Mouse (Mus musculus) MN1 (cell line): Measurements from ENCODE around the gene Tomm6.
A peak's percentile ranks its signal among the peaks of the same experiment; 100 is the strongest.

Source experiments
- DNase-seq: peaks from one replicate; pipeline ENCODE4 v3.0.0-alpha.2; 2016; ENCODE audit warnings: low spot score

Gene Tomm6

GRCm38 (mm10) chr17:47688344-47688607 is at the start of gene Tomm6:
Gene Tomm6 (minus strand): TSS chr17:47688386.
- DNase-seq, result no peak

GRCm38 (mm10) chr17:47737271-47738065 is 49.3 kb upstream of the Tomm6 start:
- DNase-seq, result peak; percentile 90

DNA sequence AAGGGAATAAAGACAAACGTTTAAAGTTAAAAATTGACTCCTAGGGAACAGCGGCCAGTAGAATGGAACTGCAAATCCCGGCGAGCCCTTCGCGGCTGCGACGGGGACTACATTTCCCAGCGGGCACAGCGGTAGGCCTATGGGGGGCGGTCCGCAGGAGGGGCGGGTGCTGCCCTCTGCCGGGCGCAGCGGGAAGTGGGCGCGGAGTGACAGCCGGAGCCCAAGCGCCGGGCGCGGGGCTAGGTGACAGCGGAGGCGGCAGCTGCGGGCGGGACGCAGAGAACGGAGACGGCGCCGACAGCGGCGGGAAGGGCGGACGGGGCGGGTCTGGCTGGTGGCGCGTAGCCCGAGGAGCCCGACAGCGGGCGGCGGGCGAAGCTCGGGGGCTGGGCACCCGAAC is 48.7 kb upstream of the Tomm6 start, which contains the start of gene Tfeb:
Tfeb (plus strand) TSS at position 175 of the 400 bp plus-strand sequence.
- peak; percentile 98 for DNase-seq

- no peak for DNase-seq
These were observed 47.4 kb upstream of the Tomm6 start for GRCm38 (mm10) chr17:47735553-47736100.

GRCm38 (mm10) chr17:47730633-47731575 is 42.7 kb upstream of the Tomm6 start:
- DNase-seq, result no peak

GRCm38 (mm10) chr17:47726566-47726965 is 38.4 kb upstream of the Tomm6 start, which contains the start of gene Pgc:
Gene Pgc (plus strand): TSS chr17:47726842.
- DNase-seq, result no peak

DNA sequence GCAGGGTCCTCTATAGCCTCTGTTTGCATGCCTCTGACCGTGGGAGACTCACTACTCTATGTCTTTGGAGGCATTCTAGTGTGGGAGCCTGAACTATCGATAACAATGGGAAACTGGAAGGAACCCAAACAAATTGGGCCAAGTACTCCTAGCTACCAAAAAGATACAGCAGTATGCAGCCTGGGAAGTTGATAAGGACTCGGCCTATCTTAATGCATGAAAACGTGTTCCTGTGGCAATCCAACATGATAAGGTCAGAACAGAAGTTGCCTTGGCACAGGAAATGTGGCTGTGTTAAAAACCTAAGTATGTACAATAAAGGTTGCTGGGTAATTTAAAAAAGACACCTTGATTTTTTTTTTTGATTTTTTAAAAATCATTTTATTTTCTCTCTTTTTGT is 33.0 kb upstream of the Tomm6 start:
- no peak for DNase-seq

DNA sequence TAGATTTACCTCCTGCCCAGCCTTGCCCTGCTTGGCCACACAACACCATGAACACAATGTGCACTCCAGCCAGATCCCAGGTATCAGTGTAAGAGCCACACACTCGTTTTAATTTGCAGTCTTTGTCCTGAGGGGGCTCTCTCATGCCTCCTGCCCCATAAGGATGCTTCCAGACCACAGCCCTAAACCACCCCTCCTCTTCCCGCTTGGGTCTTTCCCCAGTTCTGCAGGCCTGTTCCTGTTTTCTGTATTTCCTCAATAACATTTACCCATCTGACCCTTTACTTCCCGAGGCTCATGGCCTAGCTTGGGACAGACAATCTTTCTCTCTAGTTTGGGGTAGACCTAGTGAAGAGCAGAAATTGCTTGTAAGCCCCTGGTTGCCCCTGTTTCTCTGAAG is 26.9 kb upstream of the Tomm6 start:
- DNase-seq, result no peak

DNA sequence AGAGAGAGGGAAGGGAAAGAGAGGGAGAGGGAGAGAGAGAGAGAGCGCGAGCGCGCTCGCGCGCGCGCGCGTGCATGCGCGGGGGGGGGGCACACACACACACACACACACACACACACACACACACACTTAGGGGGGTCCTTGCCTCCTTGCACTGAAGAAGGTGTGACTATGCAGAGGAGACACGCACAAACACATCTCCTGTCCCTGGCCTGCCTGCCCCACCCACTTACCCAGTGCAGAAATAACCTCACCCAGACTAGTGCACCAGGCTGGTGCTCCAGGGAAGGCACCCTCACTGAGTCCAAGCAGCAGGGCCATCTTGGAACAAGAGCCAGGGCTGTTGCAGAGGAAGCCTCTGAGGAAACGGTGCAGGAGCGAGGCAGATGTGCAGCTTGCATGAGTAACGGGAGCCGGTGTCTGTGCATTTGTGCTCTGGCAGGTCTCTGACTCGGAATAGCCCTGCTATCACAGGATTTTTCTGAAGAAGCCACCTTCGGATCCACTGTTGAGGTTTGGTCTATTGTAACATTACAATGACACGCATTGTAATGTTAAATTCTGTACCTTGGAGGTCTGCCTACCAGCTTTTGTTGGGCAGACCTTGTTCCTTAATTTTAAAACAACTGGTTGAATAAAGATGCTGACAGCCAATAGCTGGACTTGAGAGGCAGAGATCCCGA is 24.8 kb upstream of the Tomm6 start:
- no peak for DNase-seq

DNA sequence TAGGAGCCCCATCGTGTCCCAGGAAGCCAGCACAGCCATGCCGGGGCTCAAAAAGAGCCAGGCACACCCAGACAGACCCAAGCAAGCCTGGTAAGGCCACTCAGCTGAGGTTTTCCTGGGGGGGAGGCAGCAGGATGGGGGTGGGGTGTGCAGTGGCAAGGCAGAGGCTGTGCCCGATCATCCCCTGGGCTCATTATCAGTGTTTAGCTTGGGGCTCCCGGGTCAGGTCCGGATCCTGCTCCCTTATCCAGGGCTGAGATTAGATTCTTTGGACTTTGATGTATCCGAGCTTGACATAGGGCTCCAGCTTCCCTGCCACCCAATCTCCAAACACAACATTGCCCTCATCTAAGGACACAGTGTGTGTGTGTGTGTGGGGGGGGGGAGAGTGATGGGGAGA is 23.7 kb upstream of the Tomm6 start:
- no peak for DNase-seq

DNA sequence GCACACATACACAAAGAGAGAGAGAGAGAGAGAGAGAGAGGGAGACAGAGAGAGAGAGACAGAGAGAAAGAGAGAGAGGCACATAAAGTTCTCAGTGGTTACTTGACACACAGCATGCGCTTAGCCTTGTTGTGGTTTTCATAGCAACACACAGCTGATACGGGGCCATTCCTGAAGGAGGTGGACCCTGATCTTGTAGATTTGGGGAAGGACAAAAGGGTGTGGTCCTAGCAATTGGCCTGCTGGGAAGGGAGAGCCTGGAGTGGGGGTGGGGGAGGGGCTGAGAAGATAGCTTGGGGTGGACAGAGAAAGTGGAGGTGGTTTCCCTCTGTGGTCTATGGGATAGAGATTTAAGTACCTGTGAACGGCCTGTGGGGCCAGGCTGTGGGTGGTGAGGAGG is 21.9 kb upstream of the Tomm6 start:
- no peak for DNase-seq

- no peak for DNase-seq
These were observed 20.8 kb upstream of the Tomm6 start for GRCm38 (mm10) chr17:47708972-47709371.

GRCm38 (mm10) chr17:47707961-47708360 is 19.8 kb upstream of the Tomm6 start:
- no peak for DNase-seq

DNA sequence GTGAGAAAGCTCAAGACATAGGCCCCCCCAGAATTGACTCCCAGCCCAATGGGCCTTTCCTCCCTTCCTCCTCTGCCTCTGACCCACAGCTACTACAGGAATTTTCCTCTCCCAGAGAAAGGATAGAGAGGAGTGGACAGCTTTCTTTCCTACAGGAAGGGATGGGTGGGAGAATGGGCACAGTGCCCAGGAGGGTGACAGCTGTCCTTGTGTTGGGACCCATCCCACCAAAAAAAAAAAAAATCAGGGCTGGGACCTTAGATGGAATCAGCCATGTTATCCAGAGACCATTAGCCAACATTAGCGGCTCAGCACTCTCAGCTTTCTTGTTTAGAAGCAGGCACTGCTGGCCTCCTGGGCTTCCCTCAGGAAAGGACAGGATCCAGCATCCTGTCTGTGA is 18.0 kb upstream of the Tomm6 start:
- no peak for DNase-seq

GRCm38 (mm10) chr17:47704692-47705091 is 16.5 kb upstream of the Tomm6 start:
- no peak for DNase-seq

- no peak for DNase-seq
These were observed 15.4 kb upstream of the Tomm6 start for GRCm38 (mm10) chr17:47703556-47703955.

DNA sequence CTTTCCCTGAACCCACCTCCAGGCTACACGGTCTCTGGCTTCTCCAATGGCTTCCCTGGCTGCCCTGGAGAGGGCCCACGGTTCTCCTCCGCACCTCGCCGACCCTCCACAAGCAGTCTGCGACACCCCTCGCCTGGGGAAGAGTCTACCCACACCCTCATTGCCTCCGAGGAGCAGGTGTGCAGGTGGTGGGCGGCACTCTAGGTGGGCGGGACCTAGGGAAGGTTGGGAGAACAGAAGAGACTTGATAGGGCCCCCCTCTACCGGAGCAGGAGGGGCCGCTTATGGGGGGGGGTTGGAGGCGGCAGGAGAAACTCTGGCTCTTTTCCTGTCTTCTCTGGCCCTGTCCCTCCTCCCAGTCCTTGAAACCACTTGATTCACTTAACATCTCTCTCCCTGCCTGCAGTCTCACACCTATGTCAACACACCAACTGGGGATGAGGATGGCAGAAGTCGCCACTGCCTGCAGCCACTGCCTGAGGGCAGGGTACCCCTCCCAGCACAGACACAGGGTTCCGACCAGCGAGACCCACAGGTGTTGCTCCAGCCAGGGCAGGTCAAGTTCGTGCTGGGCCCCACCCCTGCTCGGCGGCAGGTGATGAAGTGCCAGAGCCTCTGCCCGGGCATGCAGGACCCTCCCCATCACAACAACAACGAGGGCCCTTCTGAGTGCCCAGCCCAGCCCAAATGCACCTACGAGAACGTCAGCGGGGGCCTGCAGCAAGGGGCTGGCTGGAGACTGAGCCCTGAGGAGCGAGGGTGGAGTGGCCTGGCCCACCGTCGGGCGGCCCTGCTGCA is 14.6 kb upstream of the Tomm6 start:
- DNase-seq, result no peak

DNA sequence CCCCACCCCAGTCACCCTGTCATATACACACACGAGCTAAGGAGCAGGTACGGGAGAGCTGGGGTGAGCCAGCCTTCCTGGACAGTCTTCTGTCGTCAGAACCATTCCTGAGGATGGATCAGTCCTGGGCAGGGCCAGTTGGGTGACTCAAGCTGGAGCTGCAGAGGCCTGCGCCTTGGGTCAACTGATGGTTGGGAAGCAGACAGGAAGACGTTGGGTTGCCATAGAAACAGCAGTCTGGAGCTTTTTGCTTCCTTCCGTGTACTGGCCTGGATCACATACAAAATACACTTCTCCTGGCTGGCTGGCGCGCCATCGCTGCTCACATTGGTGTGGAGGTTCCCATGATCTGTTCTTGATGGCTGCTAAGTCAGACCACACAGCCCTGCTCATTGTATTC is 13.6 kb upstream of the Tomm6 start:
- no peak for DNase-seq

DNA sequence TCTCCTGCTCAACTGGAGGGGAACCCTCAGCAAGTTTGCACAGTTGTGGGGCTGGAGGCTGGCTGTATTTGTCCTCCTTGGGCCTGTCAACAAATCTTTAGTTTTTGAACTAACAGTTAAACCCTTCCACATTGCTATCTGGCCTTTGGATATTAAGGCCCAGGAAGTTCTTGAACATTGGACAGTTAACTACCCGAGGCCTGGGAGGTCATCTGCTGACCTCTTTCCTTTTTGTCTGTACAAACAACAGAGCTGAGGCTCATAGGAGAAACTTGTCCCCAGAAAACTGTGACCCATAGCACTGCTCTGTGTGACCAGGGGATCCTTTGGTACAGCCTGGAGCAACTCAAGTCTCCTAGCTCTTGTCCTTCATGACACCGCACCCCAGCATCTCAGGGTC is 10.9 kb upstream of the Tomm6 start:
- no peak for DNase-seq

DNA sequence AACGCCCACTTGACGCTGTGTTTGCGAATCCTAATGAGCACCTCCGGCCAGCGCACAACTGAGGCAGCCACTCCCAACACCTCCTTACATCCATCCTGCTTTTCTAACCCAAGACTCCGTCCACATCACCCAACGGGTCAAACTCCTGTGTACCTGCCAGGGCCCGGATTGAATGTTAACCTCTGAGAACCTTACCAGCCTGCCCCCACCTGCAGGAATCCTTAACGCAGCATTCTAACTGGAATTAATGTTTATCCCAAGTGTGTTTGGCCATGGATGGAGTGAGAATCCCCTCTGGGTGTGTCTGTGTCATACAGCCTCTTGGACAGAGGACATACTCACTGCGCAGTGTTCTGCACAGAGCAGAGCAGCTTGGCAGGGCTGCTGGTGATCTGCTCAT is 10.0 kb upstream of the Tomm6 start:
- DNase-seq, result no peak

DNA sequence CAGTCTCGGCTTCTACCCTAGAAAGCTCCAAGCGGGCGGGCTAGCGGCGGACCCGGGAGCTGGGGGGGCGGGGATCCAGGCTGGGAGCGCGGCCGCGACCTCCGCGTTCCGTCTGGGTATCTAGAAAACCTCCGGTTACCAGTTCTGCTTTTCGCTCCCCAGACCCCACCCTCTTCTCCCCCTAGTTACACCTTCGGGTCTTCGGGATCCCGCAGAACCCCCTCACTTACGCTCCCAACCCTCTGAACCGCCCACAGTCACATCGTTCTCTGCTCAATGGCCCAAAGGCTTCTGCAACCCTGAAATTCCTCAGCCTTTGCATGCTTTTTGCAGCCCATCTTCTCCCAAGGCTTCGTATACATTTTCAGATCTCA is 7.1 kb upstream of the Tomm6 start:
- no peak for DNase-seq
